Mouse (Mus musculus) common myeloid progenitor, adult 5-6 weeks (primary cell): ENCODE measurements at regions not wholly inside any gene's neighbourhood (a gene's known extent, or its start where the extent isn't known, plus 50 kb on each side); places are given as distances from the start of the nearest gene placed in this dataset.

Source experiments
- ATAC-seq: replicated peaks from 2 replicates; pipeline ENCODE4 v1.8.0; 2016; ENCODE audit warnings: low read depth, mild to moderate bottlenecking, moderate TSS enrichment, inconsistent platforms; ENCODE audit not compliant: poor library complexity, severe bottlenecking

- ATAC-seq, result no peak
These were observed 629.0 kb upstream of the Cdh10 start for GRCm38 (mm10) chr15:18189622-18190308.

DNA sequence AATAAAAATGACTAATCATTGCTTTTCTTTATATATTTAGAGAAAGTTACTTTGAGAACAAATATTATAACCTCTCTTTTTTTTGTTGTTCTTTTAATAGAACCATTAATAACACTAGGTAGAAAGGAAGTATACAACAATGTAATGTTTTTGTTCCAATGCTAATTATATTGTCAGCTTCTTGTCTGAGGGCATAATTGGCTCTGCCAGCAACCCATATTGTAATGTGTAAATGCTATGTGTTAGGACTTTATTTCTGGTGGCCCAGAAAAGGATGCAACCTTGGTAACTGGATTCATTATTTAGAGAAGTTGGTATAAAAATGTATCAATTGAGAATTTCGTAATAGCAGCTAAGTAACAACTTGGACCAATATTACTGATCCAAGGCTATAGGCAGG lies 628.3 kb upstream of the Cdh10 start:
- ATAC-seq, result no peak

- ATAC-seq, result no peak
These were observed 607.6 kb upstream of the Cdh10 start for GRCm38 (mm10) chr15:18211102-18211501.

DNA sequence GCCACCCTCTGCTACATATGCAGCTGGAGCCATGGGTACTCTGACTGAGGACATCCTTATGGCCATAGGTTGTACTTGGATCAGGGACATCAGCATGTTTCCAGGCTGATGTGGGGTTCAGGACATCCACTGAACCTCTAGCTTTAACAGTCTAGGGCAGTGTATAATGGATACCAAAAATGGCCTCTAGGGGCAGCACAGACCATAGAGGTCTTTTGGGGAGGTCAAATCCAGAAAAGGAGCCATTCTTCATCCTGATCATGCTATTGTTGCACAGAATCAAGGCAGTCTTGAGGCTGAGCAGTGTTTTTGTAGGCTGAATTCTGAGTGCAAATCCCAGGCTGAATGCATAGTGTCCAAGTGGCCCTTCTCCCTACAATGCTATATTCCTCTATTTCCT lies 598.8 kb upstream of the Cdh10 start:
- ATAC-seq, result 0 out of 2 replicates have a peak, but pooled peaks have one; percentile 3
